Mouse (Mus musculus) kidney, postnatal 4 days (tissue): Measurements from ENCODE around the gene Flt4.

Experiments
- DNase-seq, 2 experiments: peaks; one replicate each; pipeline ENCODE4 v3.0.0; 2021; ENCODE audit warnings: mixed read lengths in 2 of 2

Gene Flt4

DNA sequence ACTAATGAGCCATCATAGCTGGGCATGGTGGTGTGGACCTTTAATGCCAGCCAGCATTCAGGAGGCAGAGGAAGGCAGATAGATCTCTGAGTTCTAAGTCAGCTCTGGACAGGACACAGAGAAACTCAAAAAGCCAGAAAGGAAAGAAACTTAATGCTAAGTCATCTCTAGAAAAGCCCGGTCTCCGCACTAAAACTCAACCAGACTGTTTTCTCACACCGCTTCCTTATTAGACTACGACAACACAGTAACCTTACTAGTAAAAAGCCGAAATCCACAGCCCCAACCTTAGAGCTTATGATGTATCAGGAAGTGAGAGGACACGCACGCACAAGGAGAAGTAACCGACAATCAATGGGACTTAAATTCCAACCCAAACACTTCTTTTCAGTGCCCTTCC is 93.0 kb downstream of the Flt4 start:
- DNase-seq, result no peak
